Mouse (Mus musculus) limb, embryonic 14.5 days (tissue): ENCODE measurements around the gene R3hdm2. TPM values are rescaled to one million over a fixed set of nuclear protein-coding genes. Genes with fewer than 3 reads are reported as not detected.
A peak's percentile ranks its signal among the peaks of the same experiment; 100 is the strongest.

Experiments used
- ATAC-seq: fragments of 200-750 bp; cut with Nextera tagmentation; 2 replicates; pipeline ENCODE4 v1.8.0; 2017; ENCODE audit warnings: low read depth, moderate number of reproducible peaks, moderate TSS enrichment; ENCODE audit not compliant: low FRiP score
- DNase-seq: peaks from one replicate; pipeline ENCODE4 v3.0.0-alpha.2; 2015; ENCODE audit warnings: low spot score
- H3K27ac ChIP-seq: fragments of 300-500 bp; sonication (generic); replicated peaks from 2 replicates; pipeline ENCODE4 v1.5.1; 2014; ENCODE audit warnings: low read depth, mild to moderate bottlenecking, low read length, moderate library complexity, mixed read lengths
- H3K27me3 ChIP-seq: fragments of 300-500 bp; sonication (generic); 2 replicates; pipeline ENCODE4 v1.6.1; 2014; ENCODE audit warnings: low read length, mixed read lengths; ENCODE audit not compliant: control insufficient read depth, insufficient read depth
- H3K36me3 ChIP-seq: fragments of 300-500 bp; sonication (generic); 2 replicates; pipeline ENCODE4 v1.6.1; 2014; ENCODE audit warnings: mild to moderate bottlenecking, low read length, moderate library complexity, mixed read lengths; ENCODE audit not compliant: control insufficient read depth, insufficient read depth
- H3K4me1 ChIP-seq: fragments of 300-500 bp; sonication (generic); 2 replicates; pipeline ENCODE4 v1.6.1; 2014; ENCODE audit warnings: antibody characterized with exemption, low read length, mixed read lengths; ENCODE audit not compliant: control insufficient read depth, insufficient read depth
- H3K4me2 ChIP-seq: fragments of 300-500 bp; sonication (generic); replicated peaks from 2 replicates; pipeline ENCODE4 v1.6.1; 2014; ENCODE audit warnings: low read depth, mild to moderate bottlenecking, low read length, moderate library complexity; ENCODE audit not compliant: severe bottlenecking
- H3K4me3 ChIP-seq: fragments of 300-500 bp; sonication (generic); replicated peaks from 2 replicates; pipeline ENCODE4 v1.5.1; 2014; ENCODE audit warnings: low read length
- H3K9ac ChIP-seq: fragments of 300-500 bp; sonication (generic); 2 replicates; pipeline ENCODE4 v1.6.1; 2014; ENCODE audit warnings: mild to moderate bottlenecking, low read depth, low read length, moderate library complexity; ENCODE audit not compliant: severe bottlenecking
- H3K9me3 ChIP-seq: fragments of 300-500 bp; sonication (generic); 2 replicates; pipeline ENCODE4 v1.6.1; 2016; ENCODE audit warnings: low read length; ENCODE audit not compliant: control insufficient read depth
- POLR2A ChIP-seq: fragments of 200-500 bp; IDR thresholded peaks from 2 replicates; pipeline ENCODE4 v1.8.0; 2012; ENCODE audit warnings: inconsistent platforms, mild to moderate bottlenecking, moderate library complexity, borderline replicate concordance; ENCODE audit not compliant: insufficient read depth, insufficient read length; ENCODE audit errors: extremely low read depth
- WGBS: fragments of 180-500 bp; shearing (Covaris S2); extraction: QIAGEN DNeasy Blood & Tissue Kit; methylation state at CpG from one replicate; pipeline ENCODE4 v1.1.7; 2014; 5-methylcytosine and 5-hydroxymethylcytosine counted together
- polyA plus RNA-seq, 2 experiments: library from polyadenylated mRNA; depleted of rRNA in 1 of 2; stranded (reverse) in 1 of 2; unstranded in 1 of 2; fragments of >200 nt; fragmentation: Nextera tagmentation in 1 of 2; extraction: Ambion mirVana in 1 of 2; gene quantifications; 2 replicates each; pipeline versions ENCODE4 v1.2.1 to v1.2.3; 2012 to 2014

The R3hdm2 gene
- polyA plus RNA-seq, 2 experiments = 38.3 to 58.0 TPM

- DNase-seq = peak; percentile 76
- Histone ChIP-seq H3K27ac (no peak overlapping the region), H3K36me3 (peaks cover 50% of the 10 kb centered on the region), H3K4me2 (no peak overlapping the region), H3K27me3 (peaks cover 37% of the 10 kb centered on the region), H3K9ac (no peak overlapping the region), H3K4me3 (no peak overlapping the region), H3K9me3 (no peaks in the 10 kb centered on the region), H3K4me1 (peaks cover 13% of the 10 kb centered on the region)
- no peak for TF ChIP-seq POLR2A
- ATAC-seq = peak; percentile 21; the same call in 1 of the 2 replicates
- WGBS = 24% methylated on average over 7 of the region's 7 CpGs
These were observed 157.9 kb downstream of the R3hdm2 start for GRCm38 (mm10) chr10:127537854-127538583.

GRCm38 (mm10) chr10:127541510-127541909, 161.4 kb downstream of the R3hdm2 start:
- TF ChIP-seq POLR2A = no peak
- no peak overlapping the region for H3K4me3 ChIP-seq
- DNase-seq (no peak), ATAC-seq (no peak)
- H3K36me3 ChIP-seq = peaks cover 85% of the 10 kb centered on the region
- peaks cover 2% of the 10 kb centered on the region for H3K27me3 ChIP-seq
- H3K27ac ChIP-seq = no peak overlapping the region
- WGBS = 93% methylated on average over 8 of the region's 8 CpGs
- no peaks in the 10 kb centered on the region for H3K4me1 ChIP-seq
- H3K9me3 ChIP-seq = no peaks in the 10 kb centered on the region
- H3K4me2 ChIP-seq = no peak overlapping the region
- H3K9ac ChIP-seq = no peak overlapping the region

- H3K4me2 ChIP-seq = no peak overlapping the region
- no peaks in the 10 kb centered on the region for H3K27me3 ChIP-seq
- no peak for TF ChIP-seq POLR2A
- ATAC-seq (no peak), DNase-seq (no peak)
- no peak overlapping the region for H3K27ac ChIP-seq
- H3K9ac ChIP-seq = no peak overlapping the region
- WGBS = 89% methylated on average over 13 of the region's 13 CpGs
- H3K4me3 ChIP-seq = no peak overlapping the region
- H3K9me3 ChIP-seq = no peaks in the 10 kb centered on the region
- H3K36me3 ChIP-seq = peaks cover 91% of the 10 kb centered on the region
- H3K4me1 ChIP-seq = no peaks in the 10 kb centered on the region
These were observed 162.0 kb downstream of the R3hdm2 start for GRCm38 (mm10) chr10:127542084-127542483.

GRCm38 (mm10) chr10:127542720-127543119, 162.6 kb downstream of the R3hdm2 start:
- H3K27me3 ChIP-seq = no peaks in the 10 kb centered on the region
- H3K9ac ChIP-seq = no peak overlapping the region
- DNase-seq (no peak), ATAC-seq (no peak)
- WGBS = 60% methylated on average over 6 of the region's 6 CpGs
- H3K4me1 ChIP-seq = no peaks in the 10 kb centered on the region
- H3K4me2 ChIP-seq = no peak overlapping the region
- no peak overlapping the region for H3K27ac ChIP-seq
- H3K36me3 ChIP-seq = peaks cover 97% of the 10 kb centered on the region
- no peak for TF ChIP-seq POLR2A
- no peak overlapping the region for H3K4me3 ChIP-seq
- H3K9me3 ChIP-seq = no peaks in the 10 kb centered on the region

GRCm38 (mm10) chr10:127543916-127544315, 163.8 kb downstream of the R3hdm2 start:
- Histone ChIP-seq H3K9me3 (no peaks in the 10 kb centered on the region), H3K4me1 (no peaks in the 10 kb centered on the region), H3K9ac (no peak overlapping the region), H3K4me2 (no peak overlapping the region), H3K27me3 (no peaks in the 10 kb centered on the region), H3K4me3 (no peak overlapping the region), H3K27ac (no peak overlapping the region), H3K36me3 (peaks cover 100% of the 10 kb centered on the region)
- TF ChIP-seq POLR2A = no peak
- 61% methylated on average over 3 of the region's 3 CpGs for WGBS
- DNase-seq (no peak), ATAC-seq (no peak)
